In the genomic region with DNA sequence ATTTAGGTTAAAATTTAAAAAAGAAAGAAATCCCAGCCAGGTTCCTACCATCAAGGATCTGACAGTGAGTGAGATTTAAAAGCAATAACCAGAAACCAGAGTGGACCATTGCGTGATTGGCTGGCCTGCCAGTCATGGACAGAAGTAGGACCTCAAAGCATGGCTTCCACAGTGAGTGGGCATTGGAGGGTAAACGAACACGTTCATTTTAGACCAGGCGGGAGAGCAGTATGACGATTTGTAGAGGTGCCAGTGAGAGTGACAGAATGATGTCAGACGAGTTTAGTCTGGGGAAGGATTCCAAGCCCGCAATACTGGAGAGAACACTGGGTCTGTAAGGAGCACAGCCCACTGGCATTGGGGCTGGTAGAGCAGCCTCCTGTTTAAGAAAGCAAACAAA, we compare ENCODE assay signal across 16 mouse cellular contexts.
DNase-seq lines count a peak whose midpoint lies in the region; ATAC-seq and TF ChIP-seq lines count a peak whose summit lies in the region.
"Had no signal": no experiment of that assay in that cellular context is flagged by ENCODE, and none has a peak within 500 bp of the region (broad histone marks: within the 10 kb centered on the region; RNA-seq: fewer than 3 reads in every experiment).

No protein-coding gene starts in this region.

- 38% methylated on average over 7 of the region's 7 CpGs for WGBS in lung, embryonic 14.5 days
- 79% methylated on average over 7 of the region's 7 CpGs for WGBS in embryonic facial prominence, embryonic 10.5 days
- 74% methylated on average over 7 of the region's 7 CpGs for WGBS in limb, embryonic 11.5 days

- TF ChIP-seq CTCF in gastrocnemius, adult 2 months (IDR thresholded peaks at IDR 0.05) = no peak
- no peak for TF ChIP-seq CTCF in lung, embryonic 14.5 days (IDR thresholded peaks at IDR 0.05; ENCODE audit: low read depth)

- no peak overlapping the region for H3K9ac ChIP-seq in lung, embryonic 14.5 days
- H3K9ac ChIP-seq in limb, embryonic 11.5 days (ENCODE audit: low read length) = no peak overlapping the region
- H3K9ac ChIP-seq: heart, embryonic 12.5 days; liver, embryonic 15.5 days; neural tube, embryonic 13.5 days had no signal

- no peaks in the 10 kb centered on the region for H3K27me3 ChIP-seq in lung, embryonic 14.5 days (ENCODE audit: insufficient read depth, low read length)
- no peaks in the 10 kb centered on the region for H3K27me3 ChIP-seq in embryonic facial prominence, embryonic 10.5 days (replicated peaks; ENCODE audit: low read depth, poor library complexity, severe bottlenecking)
- no peaks in the 10 kb centered on the region for H3K27me3 ChIP-seq in limb, embryonic 11.5 days (ENCODE audit: control insufficient read depth, insufficient read depth, low read length)
- H3K27me3 ChIP-seq: heart, embryonic 12.5 days; liver, embryonic 15.5 days; neural tube, embryonic 13.5 days had no signal

- no peaks in the 10 kb centered on the region for H3K36me3 ChIP-seq in lung, embryonic 14.5 days (ENCODE audit: insufficient read depth)
- no peaks in the 10 kb centered on the region for H3K36me3 ChIP-seq in embryonic facial prominence, embryonic 10.5 days (replicated peaks)
- no peaks in the 10 kb centered on the region for H3K36me3 ChIP-seq in limb, embryonic 11.5 days (ENCODE audit: control insufficient read depth, insufficient read depth, low read length)
- H3K36me3 ChIP-seq: heart, embryonic 12.5 days; liver, embryonic 15.5 days; neural tube, embryonic 13.5 days had no signal

- peak; percentile 45; the same call in 1 of the 2 replicates for ATAC-seq in lung, embryonic 14.5 days (ENCODE audit: insufficient read depth)
- 0 out of 2 replicates have a peak, but pooled peaks have one; percentile 4 for ATAC-seq in limb, embryonic 11.5 days (ENCODE audit: insufficient number of reproducible peaks, low FRiP score, low TSS enrichment, low read depth)
- no peak for ATAC-seq in megakaryocyte, adult 5-6 weeks (ENCODE audit: poor library complexity, severe bottlenecking)

- H3K27ac ChIP-seq in gastrocnemius, adult 2 months = peak overlapping the region; percentile 87
- H3K27ac ChIP-seq in lung, embryonic 14.5 days (ENCODE audit: low read depth) = no peak overlapping the region
- peak overlapping the region; percentile 35; the same call in 1 of the 2 replicates for H3K27ac ChIP-seq in embryonic facial prominence, embryonic 10.5 days (replicated peaks)
- no peak overlapping the region for H3K27ac ChIP-seq in limb, embryonic 11.5 days (replicated peaks; ENCODE audit: low read depth, low read length)
- H3K27ac ChIP-seq: left cerebral cortex, adult 2 months; liver, embryonic 15.5 days; neural tube, embryonic 13.5 days; stomach, postnatal 0 days had no signal

- H3K4me1 ChIP-seq in lung, embryonic 14.5 days (ENCODE audit: insufficient read depth) = peaks cover 10% of the 10 kb centered on the region
- peaks cover 31% of the 10 kb centered on the region for H3K4me1 ChIP-seq in embryonic facial prominence, embryonic 10.5 days
- H3K4me1 ChIP-seq in limb, embryonic 11.5 days (ENCODE audit: control insufficient read depth, insufficient read depth, low read length) = peaks cover 6% of the 10 kb centered on the region
- H3K4me1 ChIP-seq: liver, embryonic 15.5 days had no signal

- H3K9me3 ChIP-seq in lung, embryonic 14.5 days (ENCODE audit: low read depth, low read length) = no peaks in the 10 kb centered on the region
- H3K9me3 ChIP-seq in embryonic facial prominence, embryonic 10.5 days = no peaks in the 10 kb centered on the region
- no peaks in the 10 kb centered on the region for H3K9me3 ChIP-seq in limb, embryonic 11.5 days (ENCODE audit: control insufficient read depth, low read length)
- H3K9me3 ChIP-seq: heart, embryonic 12.5 days; liver, embryonic 15.5 days; megakaryocyte, embryonic 14.5 days; neural tube, embryonic 13.5 days had no signal

- no peak overlapping the region for H3K4me2 ChIP-seq in lung, embryonic 14.5 days
- H3K4me2 ChIP-seq in limb, embryonic 11.5 days (ENCODE audit: low read depth, severe bottlenecking) = no peak overlapping the region
- H3K4me2 ChIP-seq: heart, embryonic 12.5 days; liver, embryonic 15.5 days; neural tube, embryonic 13.5 days had no signal

- H3K4me3 ChIP-seq in gastrocnemius, adult 2 months = no peak overlapping the region
- H3K4me3 ChIP-seq in lung, embryonic 14.5 days (ENCODE audit: low read depth, low read length) = no peak overlapping the region
- no peak overlapping the region for H3K4me3 ChIP-seq in embryonic facial prominence, embryonic 10.5 days
- no peak overlapping the region for H3K4me3 ChIP-seq in limb, embryonic 11.5 days (ENCODE audit: low read depth, low read length)
- H3K4me3 ChIP-seq: heart, embryonic 12.5 days; left cerebral cortex, adult 2 months; liver, embryonic 15.5 days; megakaryocyte, embryonic 14.5 days; neural tube, embryonic 13.5 days had no signal

- no peak for DNase-seq in gastrocnemius, adult 2 months
- no peak for DNase-seq in gastrocnemius, postnatal 4 days (ENCODE audit: low spot score in 2 of 2)
- DNase-seq in lung, embryonic 14.5 days = no peak
- no peak for DNase-seq in lung, adult 18-20 months
- DNase-seq in embryonic facial prominence, embryonic 10.5 days (ENCODE audit: low spot score) = no peak
- DNase-seq in limb, embryonic 11.5 days (ENCODE audit: low spot score) = no peak
- DNase-seq: cerebellum, adult 8-10 months; gastrocnemius, postnatal 36 days; right cerebral cortex, postnatal 14 days had no signal

- intact Hi-C loops in gastrocnemius, adult 2 months (cut with DNase I) = loop anchor here (2.0 to 10.0 kb wide), 5 partner anchors 307 to 811 kb away; a partner anchor contains a TSS

Comparison
In these comparisons a context has a peak if more than half of its experiments do, and no peak if none do; other contexts are left out.
1. H3K27ac ChIP-seq: peak in gastrocnemius, adult 2 months (single experiment) and embryonic facial prominence, embryonic 10.5 days (single experiment); none in lung, embryonic 14.5 days (single experiment) and limb, embryonic 11.5 days (single experiment).